Mouse (Mus musculus): ENCODE measurements around the gene Sik3. TPM values are rescaled to one million over a fixed set of nuclear protein-coding genes. Genes with fewer than 3 reads are reported as not detected.
A peak's percentile ranks its signal among the peaks of the same experiment; 100 is the strongest.

The Sik3 gene
- total RNA-seq, 1 experiment from 2014 or later, result 25.1 TPM

DNA sequence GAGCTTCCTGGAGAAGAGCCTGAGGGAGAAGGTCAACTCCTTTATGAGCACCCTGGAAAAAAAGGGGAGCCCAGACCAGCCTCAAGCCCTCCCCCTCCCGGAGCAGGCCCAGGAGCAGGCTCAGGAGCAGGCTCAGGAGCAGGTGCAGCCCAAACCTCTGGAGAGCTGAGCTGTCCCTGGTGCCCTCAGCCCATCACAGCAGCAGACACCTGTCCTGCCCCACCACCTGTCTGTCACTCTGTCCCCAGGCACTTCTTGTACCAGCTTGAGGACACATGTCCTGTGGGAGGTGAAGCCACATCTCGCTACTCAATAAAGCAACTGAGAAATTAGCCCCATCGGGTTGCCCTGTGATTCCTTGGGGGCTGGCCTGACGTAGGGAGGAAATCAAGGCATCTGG lies 230.5 kb downstream of the Sik3 start:
- no peak for ATAC-seq (replicated peaks; ENCODE audit: low read depth, poor library complexity, severe bottlenecking)

DNA sequence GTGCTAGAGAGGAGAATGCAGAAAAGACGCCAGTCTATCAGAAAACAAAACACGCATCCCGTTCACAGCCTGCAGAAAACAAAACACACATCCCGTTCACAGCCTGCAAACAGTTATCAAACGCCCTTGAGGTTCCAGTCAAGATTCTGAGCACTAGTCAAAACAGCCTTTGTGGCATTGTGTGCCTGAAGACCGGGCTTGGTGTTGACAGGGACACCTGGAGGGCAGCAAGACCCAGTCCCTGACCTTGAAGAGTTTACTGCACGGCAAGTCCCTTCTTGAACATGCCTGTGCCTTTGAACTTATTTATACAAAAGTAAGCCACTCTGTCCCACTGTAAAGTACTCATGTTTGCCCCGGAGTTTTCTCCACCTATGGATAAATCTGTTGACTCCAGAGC lies 231.0 kb downstream of the Sik3 start:
- ATAC-seq (replicated peaks; ENCODE audit: low read depth, poor library complexity, severe bottlenecking), result no peak

DNA sequence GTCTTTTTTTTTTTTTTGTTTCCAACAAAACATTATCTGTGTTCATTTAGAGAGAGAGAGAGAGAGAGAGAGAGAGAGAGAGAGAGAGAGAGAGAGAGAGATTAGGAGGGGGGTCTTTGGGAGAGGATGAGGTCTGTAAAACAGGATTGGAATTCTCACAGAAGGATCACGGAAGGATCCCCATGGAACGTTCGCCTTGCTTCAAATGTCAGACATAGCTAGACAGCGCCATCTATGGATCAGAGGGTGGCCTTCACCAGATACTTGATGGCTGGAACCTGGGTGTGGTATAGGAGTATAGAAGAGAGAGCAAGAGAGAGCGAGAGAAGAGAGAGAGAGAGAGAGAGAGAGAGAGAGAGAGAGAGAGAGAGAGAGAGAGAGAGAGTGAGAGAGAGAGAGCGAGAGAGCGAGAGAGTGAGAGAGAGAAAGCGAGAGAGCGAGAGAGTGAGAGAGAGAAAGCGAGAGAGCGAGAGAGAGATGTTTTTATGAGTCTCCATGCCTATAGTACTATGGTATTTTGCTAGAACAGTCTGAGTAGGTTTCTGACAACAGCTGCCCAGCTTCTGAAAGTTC lies 234.2 kb downstream of the Sik3 start:
- peak; percentile 93 for ATAC-seq (replicated peaks; ENCODE audit: low read depth, poor library complexity, severe bottlenecking)

DNA sequence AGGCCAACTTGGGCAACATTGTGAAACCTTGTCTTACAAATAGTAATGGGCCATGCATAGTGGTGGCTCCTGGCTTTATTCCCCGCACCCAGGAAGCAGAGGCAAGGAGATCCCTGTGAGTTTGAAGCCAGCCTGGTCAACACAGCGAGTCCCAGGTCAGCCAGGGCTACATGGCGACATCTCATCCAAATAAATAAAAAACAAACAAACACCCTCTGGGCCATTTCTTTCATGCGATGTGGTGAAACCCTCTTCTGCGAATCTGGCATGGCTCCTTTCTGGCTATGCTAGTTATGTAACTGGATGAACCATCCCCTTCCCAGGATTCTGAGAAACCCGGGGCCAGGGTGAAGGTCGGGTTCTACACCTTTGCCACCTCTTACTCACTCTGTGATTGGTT lies 243.6 kb downstream of the Sik3 start:
- ATAC-seq (replicated peaks; ENCODE audit: low read depth, poor library complexity, severe bottlenecking), result no peak

DNA sequence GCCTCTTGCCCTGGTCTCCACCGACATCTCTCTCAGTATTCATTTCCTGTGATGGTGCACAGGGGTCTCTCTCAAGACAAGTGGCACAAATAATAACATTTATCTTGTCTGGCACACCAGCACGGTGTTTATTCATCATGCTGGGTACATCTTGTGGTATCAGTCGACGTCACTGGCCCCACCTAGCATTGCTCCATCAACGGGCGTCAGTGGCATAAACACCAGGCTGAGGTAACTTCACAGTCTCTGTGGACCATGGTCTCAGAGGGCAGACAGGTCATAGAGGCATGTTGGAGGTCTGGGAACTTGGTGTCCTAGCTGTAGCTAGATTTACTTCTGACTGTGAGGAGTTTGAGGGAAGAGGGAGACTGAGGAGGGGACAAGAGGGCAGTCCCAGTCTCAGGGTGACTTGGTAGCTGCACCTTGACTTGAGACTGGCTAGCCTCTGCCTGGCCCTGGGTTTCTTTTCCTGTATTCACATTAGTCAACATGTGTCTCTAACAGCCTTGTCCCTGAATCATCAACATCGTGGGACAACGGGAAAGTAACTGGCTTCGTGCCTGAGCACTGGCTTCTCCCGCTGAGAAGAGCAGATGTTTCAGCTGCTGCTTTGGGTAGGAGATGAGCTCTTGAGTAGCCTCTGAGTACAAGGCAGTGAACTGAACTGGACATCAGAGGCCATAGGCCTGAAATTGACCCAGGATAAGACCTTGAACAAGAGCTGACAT lies 244.2 kb downstream of the Sik3 start:
- no peak for ATAC-seq (replicated peaks; ENCODE audit: low read depth, poor library complexity, severe bottlenecking)

DNA sequence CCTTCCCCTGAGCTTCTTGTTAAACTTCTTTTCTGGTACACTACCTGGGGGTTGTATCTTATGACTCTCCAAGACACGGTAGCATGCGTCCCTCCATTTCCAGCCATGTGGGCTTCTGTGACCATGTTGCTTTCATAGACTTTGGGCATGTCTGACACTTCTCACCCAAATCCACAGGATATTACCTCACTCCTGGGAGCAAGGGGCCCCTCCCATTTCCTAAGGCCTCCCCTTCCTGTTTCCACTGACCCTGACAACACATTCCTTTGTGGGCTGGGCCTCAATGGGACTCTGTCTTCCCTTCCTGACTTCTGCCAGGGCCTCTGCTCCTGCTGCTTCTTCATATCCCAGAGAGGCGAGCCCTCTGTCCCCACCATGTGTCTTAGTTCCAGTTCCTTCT lies 244.9 kb downstream of the Sik3 start:
- peak; percentile 83 for ATAC-seq (replicated peaks; ENCODE audit: low read depth, poor library complexity, severe bottlenecking)

DNA sequence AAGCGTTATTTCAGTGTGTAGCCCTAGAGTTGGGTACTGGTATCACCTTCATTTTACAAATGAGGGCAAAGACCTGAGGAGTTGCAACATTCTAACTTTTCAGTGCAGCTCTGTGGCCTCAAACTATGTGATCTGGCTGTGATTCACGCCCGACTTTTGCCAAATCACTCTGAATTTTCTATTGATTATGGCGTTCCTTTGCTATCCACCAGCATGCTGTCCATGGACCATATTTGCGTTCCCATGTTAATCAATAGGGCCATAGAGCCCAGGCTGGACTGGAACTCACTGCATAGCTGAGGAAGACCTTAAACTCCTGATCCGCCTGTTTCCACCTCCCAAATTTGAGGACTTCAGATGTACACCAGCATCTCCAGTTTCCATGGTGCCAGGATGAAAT lies 246.5 kb downstream of the Sik3 start:
- no peak for ATAC-seq (replicated peaks; ENCODE audit: low read depth, poor library complexity, severe bottlenecking)

DNA sequence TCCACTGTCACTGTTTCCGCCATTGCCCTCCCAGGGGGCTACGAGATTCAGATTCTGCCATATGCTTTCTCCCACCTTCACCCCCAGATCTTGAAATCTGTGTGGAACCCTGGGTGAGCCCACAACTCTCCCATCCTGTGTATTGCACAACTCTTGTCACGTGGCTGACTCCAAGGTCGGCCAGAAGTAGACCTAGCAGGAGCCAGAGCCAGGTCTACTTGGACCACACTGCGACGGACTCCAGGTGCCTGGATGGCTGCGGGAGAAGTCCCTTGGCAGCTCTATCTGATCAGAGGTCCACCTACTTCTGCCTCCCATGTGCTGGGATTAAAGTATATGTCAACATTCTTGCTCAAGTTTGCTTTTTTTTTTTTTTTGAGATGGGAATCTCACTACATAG lies 248.5 kb downstream of the Sik3 start:
- ATAC-seq (replicated peaks; ENCODE audit: low read depth, poor library complexity, severe bottlenecking), result no peak

DNA sequence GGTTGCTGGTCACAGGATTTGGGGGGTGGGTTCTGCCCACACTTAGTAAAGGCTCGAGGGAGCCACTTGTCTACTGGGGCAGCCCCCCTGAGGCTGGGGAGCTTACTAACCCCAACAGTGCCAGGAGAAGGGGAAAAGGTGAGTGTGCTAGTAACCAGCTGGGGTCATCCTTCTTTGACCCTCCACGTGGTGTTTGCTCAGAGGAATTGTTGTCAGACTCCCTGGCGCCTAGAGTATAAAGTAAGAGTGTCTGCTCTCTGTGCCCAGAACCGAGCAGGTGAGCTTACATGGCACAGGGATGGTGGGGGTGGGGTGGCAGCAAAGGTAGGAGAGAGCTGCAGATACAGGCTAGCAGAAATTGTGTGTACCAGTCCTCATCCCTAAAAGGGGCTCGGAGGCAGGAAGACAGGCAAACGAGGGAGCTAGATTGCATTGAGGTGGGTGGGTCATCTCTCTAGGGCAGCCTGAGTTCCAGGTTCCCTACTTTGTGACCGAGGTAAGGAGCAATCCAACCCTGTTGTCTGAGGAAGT lies 255.8 kb downstream of the Sik3 start, which contains the start of gene Apoa5:
Gene Apoa5 (plus strand): TSS at position 291 of the 531 bp plus-strand sequence.
- ATAC-seq (replicated peaks; ENCODE audit: low read depth, poor library complexity, severe bottlenecking), result no peak

DNA sequence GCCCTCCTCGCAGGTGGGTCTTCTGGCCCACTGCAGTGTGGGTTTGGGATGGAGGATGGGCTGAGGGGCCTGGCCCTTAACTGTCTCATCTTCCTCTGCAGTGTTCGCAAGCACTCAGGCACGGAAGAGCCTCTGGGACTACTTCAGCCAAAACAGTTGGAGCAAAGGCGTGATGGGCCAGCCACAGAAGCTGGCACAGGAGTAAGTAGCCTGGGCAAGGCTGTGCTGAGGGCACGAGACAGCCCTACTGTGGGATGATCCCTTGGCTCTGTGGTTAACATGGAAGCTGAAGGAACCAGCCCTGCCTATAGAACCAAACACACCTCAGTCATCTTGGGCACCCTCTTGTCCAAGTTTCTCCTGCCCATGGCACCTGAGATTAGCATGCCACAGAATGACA lies 256.5 kb downstream of the Sik3 start:
- no peak for ATAC-seq (replicated peaks; ENCODE audit: low read depth, poor library complexity, severe bottlenecking)

DNA sequence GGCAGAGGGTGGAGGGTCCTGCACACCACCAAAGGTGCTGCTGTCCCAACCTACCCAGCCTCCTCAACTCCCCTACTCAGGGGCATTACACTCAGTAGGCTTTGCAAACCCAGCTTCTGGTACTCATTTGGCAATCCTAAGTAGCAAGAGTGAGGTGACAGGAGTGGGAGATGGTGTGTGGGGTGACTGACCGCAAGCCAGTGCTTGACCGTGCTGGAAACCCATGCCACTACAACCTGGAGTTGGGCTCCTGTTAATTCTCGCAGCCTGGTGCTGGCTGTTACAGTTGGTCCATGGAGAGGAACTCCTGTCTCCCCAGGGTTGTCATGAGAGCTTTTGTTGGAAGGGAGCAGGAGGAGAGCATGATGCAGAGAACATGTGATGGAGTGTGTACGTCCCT lies 258.2 kb downstream of the Sik3 start:
- ATAC-seq (replicated peaks; ENCODE audit: low read depth, poor library complexity, severe bottlenecking), result no peak

DNA sequence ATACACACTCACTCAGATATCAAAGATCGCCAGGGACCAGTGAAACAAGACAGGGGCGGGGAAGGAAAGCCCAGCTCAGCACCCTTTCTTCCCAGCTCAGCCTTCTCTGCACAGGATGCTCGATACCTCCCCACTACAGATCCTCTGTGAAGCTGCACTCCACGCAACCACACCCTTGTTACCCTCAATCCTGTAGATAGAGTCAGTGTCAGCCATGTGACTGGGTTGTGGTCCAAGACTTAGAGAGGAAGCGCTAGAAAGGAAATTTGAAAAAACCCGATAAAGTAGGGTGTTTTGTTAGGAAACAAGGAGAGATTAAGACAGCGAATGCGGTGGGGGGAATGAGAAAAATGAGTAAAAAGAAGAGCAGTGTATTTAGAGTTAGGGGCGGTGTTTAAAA lies 259.4 kb downstream of the Sik3 start:
- ATAC-seq (replicated peaks; ENCODE audit: low read depth, poor library complexity, severe bottlenecking), result peak; percentile 73

DNA sequence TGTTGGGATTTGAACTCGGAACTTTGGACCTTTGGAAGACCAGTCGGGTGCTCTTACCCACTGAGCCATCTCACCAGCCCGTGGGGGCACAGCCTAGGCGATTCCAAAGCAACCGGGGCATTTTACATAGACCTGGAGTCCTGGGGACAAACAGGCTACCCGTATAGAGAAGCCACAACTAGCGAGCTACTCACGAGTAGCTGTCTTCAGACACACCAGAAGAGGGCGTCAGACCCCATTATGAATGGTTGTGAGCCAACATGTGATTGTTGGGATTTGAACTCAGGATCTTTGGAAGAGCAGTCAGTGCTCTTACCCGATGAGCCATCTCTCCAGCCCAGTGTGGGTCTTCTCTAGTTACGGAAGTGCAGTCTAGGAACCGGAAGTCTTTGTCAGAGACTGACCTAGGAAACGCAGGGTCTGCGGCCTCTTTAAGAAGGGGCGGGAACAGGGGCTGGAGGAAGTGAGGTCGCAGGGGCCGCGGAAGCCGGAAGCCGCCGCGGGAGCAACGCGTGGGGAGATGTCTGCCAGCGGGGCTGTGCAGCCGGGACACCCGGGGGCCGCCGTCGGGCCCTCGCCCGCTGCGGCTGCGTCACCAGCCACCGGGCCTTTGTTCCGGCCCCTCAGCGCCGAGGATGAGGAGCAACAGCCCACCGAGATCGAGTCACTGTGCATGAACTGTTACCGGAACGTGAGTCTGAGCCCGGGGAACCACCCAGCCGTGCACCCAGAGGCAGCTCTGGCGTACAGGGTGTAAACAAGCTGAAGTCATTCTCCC lies 260.2 kb downstream of the Sik3 start, which contains the start of gene Zpr1:
Gene Zpr1 (plus strand): TSS at position 388 of the 778 bp plus-strand sequence.
- ATAC-seq (replicated peaks; ENCODE audit: low read depth, poor library complexity, severe bottlenecking), result peak; percentile 89

Other genes with a start within 250 kb of the Sik3 start
- 12.4 and 13.8 TPM in 2 replicates for gene Cep164, start 184.1 kb upstream of the Sik3 start, total RNA-seq (2017)
- 9.0 and 13.7 TPM in 2 replicates for gene Bace1, start 174.2 kb upstream of the Sik3 start, total RNA-seq (2017)
- gene Pcsk7, start 106.3 kb upstream of the Sik3 start, total RNA-seq (2017), result 12.0 and 16.9 TPM in 2 replicates
- gene Rnf214, start 105.9 kb upstream of the Sik3 start, total RNA-seq (2017), result 21.4 and 40.1 TPM in 2 replicates
- not detected in 2 replicates for gene Tagln, start 76.8 kb upstream of the Sik3 start, total RNA-seq (2017)
- 21.9 and 39.9 TPM in 2 replicates for gene Sidt2, start 57.6 kb upstream of the Sik3 start, total RNA-seq (2017)
- gene Pafah1b2, start 130 bp upstream of the Sik3 start, total RNA-seq (2017), result 88.3 and 101 TPM in 2 replicates
- gene Apoa1, start 215.8 kb downstream of the Sik3 start, total RNA-seq (2017), result not detected in 2 replicates
- not detected in 2 replicates for gene Apoc3, start 222.8 kb downstream of the Sik3 start, total RNA-seq (2017)
- gene Apoa4, start 227.9 kb downstream of the Sik3 start, total RNA-seq (2017), result not detected in 2 replicates